Mouse (Mus musculus): ENCODE measurements around the gene Pacsin2.

Pacsin2 gene

DNA sequence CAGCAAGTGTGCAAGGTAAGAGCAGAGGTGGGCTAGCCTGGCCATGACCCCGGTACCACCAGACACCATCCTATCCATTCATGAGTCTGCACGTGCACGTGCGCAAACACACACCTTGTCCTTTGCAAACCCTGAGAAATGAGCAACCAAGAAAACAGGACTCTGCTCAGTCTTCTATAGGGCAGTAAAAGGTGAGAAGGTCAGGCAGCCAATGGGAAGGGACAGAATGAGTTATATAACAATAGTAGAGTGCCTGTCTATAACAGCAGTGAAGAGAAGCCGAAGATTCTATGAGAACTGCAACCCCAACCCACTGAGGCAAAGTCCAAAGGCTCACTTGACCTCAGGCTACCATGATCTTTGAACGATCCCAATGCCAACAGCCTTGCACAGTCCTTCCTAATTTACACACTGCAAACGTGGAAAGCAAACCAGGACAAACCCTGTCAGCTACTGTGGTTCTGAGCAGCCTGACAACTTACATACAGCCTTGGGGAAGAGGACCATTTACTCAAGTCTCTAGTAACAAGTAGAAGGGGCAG lies 12.1 kb downstream of the Pacsin2 start:
- in situ Hi-C loops (cut with MboI, MseI), result no loop called here

DNA sequence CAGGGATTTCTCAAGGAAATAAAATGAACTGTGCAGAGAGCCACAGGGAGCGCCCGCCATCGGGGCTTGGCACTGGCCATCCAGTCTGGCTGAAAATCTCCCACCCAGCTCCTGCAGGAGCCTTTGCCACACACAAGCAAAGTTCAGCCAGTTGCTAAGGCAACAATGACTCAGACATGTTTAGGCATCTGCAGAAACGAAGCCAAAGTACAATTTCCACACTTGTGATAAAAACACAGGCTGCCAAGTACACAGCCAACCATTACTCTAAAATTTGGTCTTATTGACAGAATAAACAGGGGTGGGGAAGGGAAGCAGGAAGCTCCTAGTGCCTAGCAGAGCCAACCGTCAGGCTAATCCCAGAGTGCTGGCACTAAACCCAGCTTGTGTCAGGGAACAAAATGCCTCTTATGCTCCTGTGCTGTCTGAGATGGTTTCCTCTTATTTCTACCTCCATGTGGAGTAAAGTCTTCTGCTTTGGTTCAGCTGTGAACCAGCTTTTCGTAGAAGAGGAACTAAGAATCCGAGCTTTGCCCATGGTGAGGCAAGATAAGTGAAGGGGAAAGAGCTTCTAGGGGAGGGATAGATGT lies 12.7 kb downstream of the Pacsin2 start:
- in situ Hi-C loops (cut with MboI, MseI), result no loop called here

DNA sequence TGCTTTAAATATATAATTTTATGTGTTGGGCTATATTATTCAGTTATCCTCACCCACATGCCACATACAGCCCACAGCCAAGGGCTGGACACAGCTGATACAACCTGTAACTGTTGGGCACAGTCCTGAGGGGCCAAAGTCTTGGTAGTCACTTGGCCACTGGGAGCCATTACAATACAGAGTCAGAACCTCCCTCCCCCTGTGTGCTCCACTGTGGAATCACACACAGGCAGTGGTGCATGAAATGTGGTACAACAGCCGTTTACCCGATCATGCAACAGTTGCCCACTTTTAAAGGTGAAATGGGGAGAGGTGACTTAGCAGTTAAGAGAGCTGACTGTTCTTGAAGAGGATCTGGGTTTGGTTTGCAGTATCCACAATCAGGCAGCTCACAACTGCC lies 14.4 kb downstream of the Pacsin2 start:
- in situ Hi-C loops (cut with MboI, MseI), result no loop called here

- in situ Hi-C loops (cut with MboI, MseI), result no loop called here
Measured at GRCm38 (mm10) chr15:83448646-83449045, 15.8 kb downstream of the Pacsin2 start.

- in situ Hi-C loops (cut with MboI, MseI), result no loop called here
Measured at GRCm38 (mm10) chr15:83447791-83448544, 16.4 kb downstream of the Pacsin2 start.

GRCm38 (mm10) chr15:83445908-83446307 lies 18.5 kb downstream of the Pacsin2 start:
- in situ Hi-C loops (cut with MboI, MseI), result no loop called here

GRCm38 (mm10) chr15:83445383-83445782 lies 19.0 kb downstream of the Pacsin2 start:
- in situ Hi-C loops (cut with MboI, MseI), result no loop called here

DNA sequence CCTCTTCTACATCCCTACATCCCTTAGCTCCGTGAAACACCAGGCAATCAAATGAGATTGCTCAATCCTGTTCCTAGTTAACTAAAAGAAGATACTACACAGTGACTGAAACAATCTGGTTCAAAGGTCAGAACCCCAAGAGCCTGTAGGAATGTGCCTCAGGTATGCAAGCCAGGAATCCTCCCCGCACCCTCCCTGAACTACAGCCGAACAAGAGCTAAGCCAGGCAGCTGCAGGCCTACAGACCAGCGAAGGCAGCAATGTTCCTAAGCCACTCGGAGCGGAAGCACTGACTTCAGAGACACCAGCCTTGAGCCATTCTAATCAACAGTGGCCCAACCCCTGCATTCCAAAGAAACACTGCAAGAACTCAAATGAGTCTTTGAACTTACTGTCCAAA lies 20.0 kb downstream of the Pacsin2 start:
- in situ Hi-C loops (cut with MboI, MseI), result no loop called here

DNA sequence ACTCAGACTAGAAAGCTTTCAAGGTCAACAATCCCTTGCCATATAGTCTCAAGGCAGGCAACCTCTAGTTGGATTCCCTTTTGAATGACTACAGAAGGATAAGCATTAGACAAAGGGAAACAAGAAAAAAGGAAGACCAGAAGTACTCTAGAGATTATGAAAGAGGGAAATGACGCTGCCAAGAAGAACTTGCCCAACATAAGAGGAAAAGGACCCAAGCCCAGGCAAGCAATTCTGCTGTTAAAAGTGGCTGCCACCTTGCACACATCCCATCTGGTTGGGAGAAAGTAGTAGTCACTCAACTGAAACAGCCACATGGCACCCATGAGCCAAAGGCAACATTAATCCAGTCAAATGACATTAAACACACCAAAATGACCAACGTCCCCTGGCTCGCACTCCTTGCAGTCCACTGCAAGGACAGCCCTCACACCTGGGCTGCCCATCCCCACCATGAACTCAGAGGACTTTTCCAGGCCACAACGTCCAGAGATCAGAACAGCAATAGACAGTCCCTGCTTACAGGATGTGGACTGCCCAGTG lies 21.8 kb downstream of the Pacsin2 start:
- in situ Hi-C loops (cut with MboI, MseI), result no loop called here

DNA sequence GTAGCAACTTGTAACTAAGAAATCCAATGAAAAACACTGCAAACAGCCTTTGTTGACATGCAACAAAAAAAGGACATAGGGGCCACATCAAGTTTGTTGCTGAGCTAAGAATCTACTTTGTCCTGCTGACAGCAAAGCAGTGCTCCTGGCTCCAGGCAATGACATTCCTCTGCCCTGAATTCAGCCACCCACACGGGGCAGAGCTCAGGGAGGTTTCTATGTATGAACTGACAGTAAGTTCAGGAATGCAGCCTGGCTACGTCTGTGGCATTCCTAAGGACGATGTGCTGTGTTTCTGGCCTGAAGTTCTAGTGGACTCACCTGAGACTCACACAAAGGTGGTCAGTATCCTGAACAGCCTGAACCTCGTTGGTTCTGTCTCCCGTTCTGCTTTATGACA lies 23.7 kb downstream of the Pacsin2 start:
- in situ Hi-C loops (cut with MboI, MseI), result no loop called here

- in situ Hi-C loops (cut with MboI, MseI), result no loop called here
Measured at GRCm38 (mm10) chr15:83436541-83436940, 27.9 kb downstream of the Pacsin2 start.

GRCm38 (mm10) chr15:83435324-83436090 lies 28.9 kb downstream of the Pacsin2 start:
- in situ Hi-C loops (cut with MboI, MseI), result no loop called here

DNA sequence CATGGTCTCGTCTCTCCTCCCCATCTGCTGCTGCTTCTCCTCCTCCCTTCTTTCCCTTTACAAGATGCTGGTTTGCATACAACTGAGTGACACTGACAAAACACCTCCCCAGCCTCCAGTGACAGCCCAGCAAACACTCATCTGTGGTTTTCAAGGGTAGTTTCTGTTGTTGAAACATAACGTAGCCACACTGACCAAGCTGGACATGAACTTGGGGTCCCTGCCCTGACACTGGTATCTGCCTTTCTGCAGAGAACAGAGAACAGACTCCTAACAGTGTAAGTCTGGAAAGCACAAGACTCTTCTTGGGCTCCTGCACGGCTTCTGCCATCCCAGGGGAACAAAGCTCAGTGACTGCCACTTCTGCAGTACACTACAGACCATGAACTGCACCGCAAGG lies 29.7 kb downstream of the Pacsin2 start:
- in situ Hi-C loops (cut with MboI, MseI), result no loop called here

- in situ Hi-C loops (cut with MboI, MseI), result no loop called here
Measured at GRCm38 (mm10) chr15:83433344-83433743, 31.1 kb downstream of the Pacsin2 start.

DNA sequence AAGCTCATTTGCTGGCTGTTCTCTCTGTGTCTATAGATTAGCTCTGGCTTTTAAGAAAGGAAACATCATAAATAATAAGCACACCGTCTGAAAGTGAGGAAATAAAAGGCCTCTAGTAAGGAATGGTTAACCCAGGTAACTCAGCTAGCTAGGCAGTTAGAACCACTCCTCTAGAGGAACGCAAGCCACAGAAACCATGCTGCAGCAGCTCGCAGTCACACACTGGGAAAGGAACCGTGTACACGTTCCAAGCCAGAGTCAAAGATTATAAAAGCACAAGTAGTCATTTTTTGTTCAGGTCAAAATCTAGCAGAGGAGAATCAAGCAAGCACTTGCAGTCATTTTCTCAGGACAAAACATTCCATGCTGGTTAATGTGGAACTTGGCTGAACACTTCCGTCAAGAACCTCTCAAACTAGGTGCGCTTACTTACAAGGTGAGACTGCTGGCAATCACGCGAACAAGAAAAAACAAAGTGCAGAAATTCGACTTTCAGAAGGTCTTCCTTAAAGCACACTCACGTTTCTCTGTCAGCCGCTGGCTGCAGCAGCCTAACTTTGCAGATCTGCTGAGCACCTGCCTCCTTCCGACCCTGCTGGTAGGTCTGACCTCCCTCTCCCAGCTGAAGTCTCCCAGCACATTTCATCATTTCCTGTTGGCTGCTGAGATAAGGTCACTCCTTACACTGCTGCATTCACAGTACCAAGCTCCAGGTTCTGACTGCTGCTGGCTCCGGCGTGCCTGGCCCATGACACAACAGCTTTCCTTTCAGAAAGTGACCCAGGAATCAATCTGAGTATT lies 32.0 kb downstream of the Pacsin2 start:
- in situ Hi-C loops (cut with MboI, MseI), result no loop called here

DNA sequence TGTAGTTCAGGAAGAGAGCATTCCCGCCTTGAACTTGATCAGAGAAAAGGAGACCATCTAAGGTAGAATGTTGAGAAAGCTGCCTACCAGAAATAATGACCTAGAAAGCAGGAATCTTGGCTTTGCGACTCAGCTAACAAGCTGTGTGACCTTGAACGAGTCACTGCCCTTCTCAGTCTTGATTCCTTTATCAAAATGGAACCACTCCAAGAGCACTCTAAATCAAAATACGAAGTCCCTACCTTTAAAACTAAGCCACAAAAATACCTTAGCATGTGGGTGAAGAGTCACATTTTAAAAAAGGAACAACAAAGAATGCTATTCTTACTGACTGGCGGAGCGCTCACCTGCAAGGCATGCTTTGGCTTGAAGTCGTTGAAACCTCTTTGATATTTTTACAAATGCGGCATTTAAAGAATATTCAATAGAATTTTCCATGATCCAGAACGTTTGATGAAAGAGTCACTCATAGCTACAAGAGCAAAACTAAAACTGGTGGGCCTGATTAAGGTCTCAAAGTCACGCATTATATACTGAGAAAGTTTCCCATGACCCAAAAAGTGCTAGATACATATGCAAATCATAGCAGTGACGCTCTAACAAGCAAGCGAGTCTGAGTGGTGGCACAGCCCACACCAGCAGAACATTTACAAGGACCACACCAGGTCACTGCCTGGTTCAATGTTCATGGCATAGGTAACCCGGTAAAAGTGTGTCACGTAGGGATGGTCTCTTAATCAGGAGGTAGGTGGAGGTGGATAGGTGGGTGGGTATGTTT lies 33.2 kb downstream of the Pacsin2 start:
- in situ Hi-C loops (cut with MboI, MseI), result no loop called here

DNA sequence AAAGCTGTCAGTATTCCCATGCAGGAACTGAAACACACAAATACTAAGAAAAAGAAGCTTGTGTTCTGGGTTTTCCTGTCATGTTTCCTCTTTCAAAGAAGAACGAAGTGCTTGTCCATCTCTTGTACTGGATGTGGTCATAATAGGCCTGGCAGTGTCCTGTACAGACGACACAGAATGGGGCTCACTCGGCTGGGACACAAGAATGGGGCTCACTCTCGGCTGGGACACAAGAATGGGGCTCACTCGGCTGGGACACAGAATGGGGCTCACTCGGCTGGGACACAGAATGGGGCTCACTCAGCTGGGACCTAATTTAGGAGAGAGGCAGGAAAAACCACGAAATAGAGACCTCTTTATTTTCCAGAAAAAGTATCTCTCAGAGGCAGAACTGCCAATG lies 34.0 kb downstream of the Pacsin2 start:
- in situ Hi-C loops (cut with MboI, MseI), result no loop called here

DNA sequence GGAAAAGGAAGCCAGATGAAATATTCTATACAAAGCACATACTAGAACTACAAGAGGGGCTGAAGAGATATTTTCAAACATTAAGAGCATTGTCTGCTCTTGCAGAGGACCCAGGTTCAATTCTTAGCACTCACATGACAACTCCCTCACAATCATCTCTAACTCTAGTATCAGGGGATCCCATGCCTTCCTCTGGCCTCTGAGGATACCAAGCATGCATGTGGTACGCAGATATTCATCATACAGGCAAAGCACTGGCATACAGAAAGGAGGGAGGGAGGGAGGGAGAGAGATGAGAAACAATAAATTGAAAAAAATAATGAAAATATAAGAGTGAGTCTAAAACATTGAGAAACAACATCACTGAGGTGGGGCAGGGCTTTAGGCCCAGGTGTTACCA lies 35.8 kb downstream of the Pacsin2 start:
- in situ Hi-C loops (cut with MboI, MseI), result no loop called here

DNA sequence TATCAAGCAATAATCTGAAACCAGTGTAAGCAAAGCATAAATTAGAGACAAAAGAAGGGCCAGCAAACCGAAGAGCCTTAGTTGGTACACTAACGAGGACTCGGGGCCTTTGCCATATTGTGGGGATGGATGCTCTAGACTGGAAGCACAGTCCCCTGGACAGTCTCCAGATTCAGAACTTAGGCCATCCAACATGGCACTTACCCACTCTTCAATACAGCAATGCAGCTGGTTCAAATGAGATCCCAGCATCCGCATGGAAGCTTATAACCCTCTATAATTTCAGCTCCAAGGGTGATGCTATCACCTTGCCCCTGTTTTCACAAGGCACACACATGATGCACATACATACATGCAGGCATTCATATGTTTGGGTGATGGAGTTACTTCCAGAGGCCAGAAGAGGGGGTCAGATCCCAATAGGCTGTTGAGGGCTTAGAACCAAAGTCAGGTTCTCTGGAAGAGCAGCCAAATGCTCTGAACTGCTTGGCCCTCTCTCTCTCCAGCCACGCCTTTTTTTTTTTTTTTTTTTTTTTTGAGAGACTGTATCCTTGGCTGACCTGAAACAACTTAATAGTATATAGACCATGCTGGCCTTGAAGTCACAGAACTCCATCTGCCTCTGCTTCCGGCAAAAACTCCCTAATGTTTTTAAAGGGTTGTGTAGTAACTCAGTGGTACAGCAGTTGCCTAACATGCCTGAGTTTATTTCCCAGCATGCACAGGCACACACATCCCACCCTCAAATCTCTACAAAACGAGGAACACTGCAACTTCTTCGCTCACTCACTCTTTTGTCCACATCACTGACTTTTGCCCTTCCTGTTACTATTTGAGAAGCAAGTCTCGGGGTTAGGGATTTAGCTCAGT lies 36.9 kb downstream of the Pacsin2 start:
- in situ Hi-C loops (cut with MboI, MseI), result no loop called here

DNA sequence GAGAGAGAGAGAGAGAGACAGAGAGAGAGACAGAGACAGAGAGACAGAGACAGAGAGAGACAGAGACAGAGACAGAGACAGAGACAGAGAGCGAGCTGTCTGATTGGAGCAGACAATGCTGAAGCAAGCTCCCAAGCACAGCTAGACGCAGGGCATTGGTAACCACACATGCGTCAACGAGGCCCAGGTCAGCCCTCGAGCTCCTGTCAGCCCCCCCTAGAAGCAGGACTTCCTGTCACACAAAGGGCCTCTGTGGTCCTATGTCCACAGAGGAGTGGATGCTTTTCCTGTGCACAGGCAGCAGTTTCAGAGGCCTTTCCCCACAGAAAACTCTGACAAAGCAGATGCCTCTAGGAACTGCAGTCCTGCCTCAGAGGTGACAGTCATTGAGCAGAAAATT lies 38.6 kb downstream of the Pacsin2 start:
- in situ Hi-C loops (cut with MboI, MseI), result no loop called here
